8 mouse cellular contexts compared by ENCODE assay signal in genomic region chr8:114205221-114205901, GRCm38 (mm10). TPM values are rescaled to one million over a fixed set of nuclear protein-coding genes. Genes with fewer than 3 reads are reported as not detected.
DNase-seq lines count a peak whose midpoint lies in the region; ATAC-seq and TF ChIP-seq lines count a peak whose summit lies in the region.

TSS of gene Vat1l (plus strand) at chr8:114205612.

- no peak within 1 kb of the TSS for H3K27ac ChIP-seq in kidney, postnatal 0 days
- H3K27ac ChIP-seq in cerebellum, adult 2 months (ENCODE audit: insufficient read depth, low read length), result peak within 1 kb of the TSS; percentile 74
- peak within 1 kb of the TSS; percentile 62 for H3K27ac ChIP-seq in forebrain, postnatal 0 days (ENCODE audit: low read depth, low read length)
- H3K27ac ChIP-seq in midbrain, embryonic 12.5 days (replicated peaks), result no peak within 1 kb of the TSS

- WGBS in kidney, postnatal 0 days, result under 1% methylated on average over 39 of the region's 39 CpGs
- WGBS in cerebellum, adult 2 months, result under 1% methylated on average over 39 of the region's 39 CpGs
- 4% methylated on average over 39 of the region's 39 CpGs for WGBS in forebrain, postnatal 0 days
- WGBS in midbrain, embryonic 12.5 days, result under 1% methylated on average over 39 of the region's 39 CpGs

- no peaks in the 10 kb centered on the region for H3K36me3 ChIP-seq in kidney, postnatal 0 days (ENCODE audit: insufficient read depth, low read length)
- H3K36me3 ChIP-seq in forebrain, postnatal 0 days (ENCODE audit: insufficient read depth), result no peaks in the 10 kb centered on the region
- no peaks in the 10 kb centered on the region for H3K36me3 ChIP-seq in midbrain, embryonic 12.5 days

- TF ChIP-seq POLR2A in cerebellum, adult 2 months (IDR thresholded peaks at IDR 0.05; ENCODE audit: borderline replicate concordance, insufficient read depth, low read length), result no peak; the same call in 1 of the 2 replicates

- peak; percentile 44 for DNase-seq in kidney, postnatal 0 days (ENCODE audit: low spot score)
- no peak for DNase-seq in kidney, postnatal 14 days
- peak; percentile 82 to 84 for DNase-seq in cerebellum, adult 2 months
- peak; percentile 76 for DNase-seq in forebrain, postnatal 0 days
- DNase-seq in layer of hippocampus, postnatal 14 days (ENCODE audit: low spot score in 2 of 2), result peak in 1 of 2 experiments; percentile 29
- peak; percentile 11 for DNase-seq in testis, postnatal 14 days (ENCODE audit: low spot score)
- no peak for DNase-seq in gastrocnemius, adult 18-20 months (ENCODE audit: low spot score)

- no peaks in the 10 kb centered on the region for H3K4me1 ChIP-seq in kidney, postnatal 0 days (replicated peaks; ENCODE audit: insufficient read depth, low read length)
- H3K4me1 ChIP-seq in cerebellum, adult 2 months (ENCODE audit: control insufficient read depth, insufficient read depth, low read length), result no peaks in the 10 kb centered on the region
- no peaks in the 10 kb centered on the region for H3K4me1 ChIP-seq in forebrain, postnatal 0 days (ENCODE audit: insufficient read depth)
- peaks cover 26% of the 10 kb centered on the region for H3K4me1 ChIP-seq in midbrain, embryonic 12.5 days

- H3K4me3 ChIP-seq in kidney, postnatal 0 days (replicated peaks; ENCODE audit: low read depth, low read length), result peak within 1 kb of the TSS; percentile 39
- peak within 1 kb of the TSS; percentile 75 for H3K4me3 ChIP-seq in cerebellum, adult 2 months (replicated peaks; ENCODE audit: insufficient read depth, low read depth, low read length)
- H3K4me3 ChIP-seq in forebrain, postnatal 0 days (ENCODE audit: low read depth, low read length), result peak within 1 kb of the TSS; percentile 69
- H3K4me3 ChIP-seq in midbrain, embryonic 12.5 days, result peak within 1 kb of the TSS; percentile 65

- no peaks in the 10 kb centered on the region for H3K9me3 ChIP-seq in kidney, postnatal 0 days (replicated peaks; ENCODE audit: low read length)
- H3K9me3 ChIP-seq in forebrain, postnatal 0 days (ENCODE audit: low read length), result no peaks in the 10 kb centered on the region
- H3K9me3 ChIP-seq in midbrain, embryonic 12.5 days, result no peaks in the 10 kb centered on the region

- H3K27me3 ChIP-seq in kidney, postnatal 0 days (ENCODE audit: insufficient read depth, low read length), result no peaks in the 10 kb centered on the region
- no peaks in the 10 kb centered on the region for H3K27me3 ChIP-seq in cerebellum, adult 2 months (ENCODE audit: control insufficient read depth, insufficient read depth, low read length)
- no peaks in the 10 kb centered on the region for H3K27me3 ChIP-seq in forebrain, postnatal 0 days (ENCODE audit: insufficient read depth, low read length)
- peaks cover 17% of the 10 kb centered on the region for H3K27me3 ChIP-seq in midbrain, embryonic 12.5 days

- no peak for TF ChIP-seq CTCF in kidney, postnatal 0 days (IDR thresholded peaks at IDR 0.05; ENCODE audit: low read depth)
- no peak for TF ChIP-seq CTCF in cerebellum, adult 2 months (IDR thresholded peaks at IDR 0.05; ENCODE audit: borderline replicate concordance, insufficient read depth, low read depth, low read length)
- no peak for TF ChIP-seq CTCF in forebrain, postnatal 0 days (IDR thresholded peaks at IDR 0.05; ENCODE audit: low read depth)

- peak within 1 kb of the TSS; percentile 65 for H3K4me2 ChIP-seq in kidney, postnatal 0 days (ENCODE audit: low read length)
- H3K4me2 ChIP-seq in forebrain, postnatal 0 days (ENCODE audit: low read depth), result peak within 1 kb of the TSS; percentile 54
- peak within 1 kb of the TSS; percentile 90 for H3K4me2 ChIP-seq in midbrain, embryonic 12.5 days (replicated peaks)

- no peak within 1 kb of the TSS for H3K9ac ChIP-seq in kidney, postnatal 0 days (ENCODE audit: low read depth, low read length)
- peak within 1 kb of the TSS; percentile 63 for H3K9ac ChIP-seq in forebrain, postnatal 0 days
- peak within 1 kb of the TSS; percentile 62 for H3K9ac ChIP-seq in midbrain, embryonic 12.5 days (replicated peaks)

- no peak for ATAC-seq in kidney, postnatal 0 days (replicated peaks; ENCODE audit: low FRiP score, low read depth)
- peak; percentile 88 for ATAC-seq in forebrain, postnatal 0 days
- ATAC-seq in midbrain, embryonic 12.5 days (ENCODE audit: low FRiP score, low read depth), result peak; percentile 88

RNA-seq across cellular contexts. Expression of gene Vat1l, which starts in this region (rescaled TPM):
- polyA plus RNA-seq in kidney, postnatal 0 days (2015; fragmentation: Nextera tagmentation; extraction: Ambion mirVana), result 1.4 and 1.6 TPM in 2 replicates
- polyA plus RNA-seq in cerebellum, adult 2 months (2012; rRNA removed), result 108 and 126 TPM in 2 replicates
- 119 and 156 TPM in 2 replicates for total RNA-seq in forebrain, postnatal 0 days (2014; rRNA removed)
- 25.3 and 42.1 TPM in 2 replicates for polyA plus RNA-seq in forebrain, postnatal 0 days (2015; fragmentation: Nextera tagmentation; extraction: Ambion mirVana)
- 10 to 100 TPM; 26.3 to 40.0 TPM for total RNA-seq in layer of hippocampus, postnatal 14 days (2021)
- polyA plus RNA-seq in midbrain, embryonic 12.5 days (2016; fragmentation: Nextera tagmentation; extraction: Ambion mirVana), result 18.4 and 18.7 TPM in 2 replicates
- under 1 TPM; 0.41 to 0.45 TPM for total RNA-seq in gastrocnemius, adult 18-20 months (2021)

Comparison
In these comparisons a context has a peak if more than half of its experiments do, and no peak if none do; other contexts are left out.
1. RNA of gene Vat1l (total RNA-seq): 119 to 156 TPM in forebrain, postnatal 0 days and 26.3 to 40.0 TPM in layer of hippocampus, postnatal 14 days; 0.41 to 0.45 TPM in gastrocnemius, adult 18-20 months; every median in the first group is over 10 times any median in the second.
2. DNase-seq: peak in kidney, postnatal 0 days (single experiment), cerebellum, adult 2 months (2 of 2), forebrain, postnatal 0 days (single experiment) and testis, postnatal 14 days (single experiment); none in kidney, postnatal 14 days (single experiment) and gastrocnemius, adult 18-20 months (single experiment).
3. H3K27ac ChIP-seq: peak in cerebellum, adult 2 months (single experiment) and forebrain, postnatal 0 days (single experiment); none in kidney, postnatal 0 days (single experiment) and midbrain, embryonic 12.5 days (single experiment).
4. Peak in every context shown above with its lines, with median percentiles within 50 percentile points of each other: H3K4me2 ChIP-seq and H3K4me3 ChIP-seq.